Mouse (Mus musculus) layer of hippocampus, adult 18-20 months (tissue): ENCODE measurements around the gene Tbx15. TPM values are rescaled to one million over a fixed set of nuclear protein-coding genes. Genes with fewer than 3 reads are reported as not detected.

Experiments
- DNase-seq, 2 experiments: peaks; one replicate each; pipeline ENCODE4 v3.0.0; 2022; ENCODE audit warnings: low spot score in 2 of 2
- total RNA-seq, 2 experiments: library from RNA; stranded (reverse); gene quantifications; 2 replicates each; pipeline ENCODE4 v1.2.3; 2021

Tbx15 gene
- total RNA-seq, 2 experiments from 2014 or later = 0.48 to 0.54 TPM

DNA sequence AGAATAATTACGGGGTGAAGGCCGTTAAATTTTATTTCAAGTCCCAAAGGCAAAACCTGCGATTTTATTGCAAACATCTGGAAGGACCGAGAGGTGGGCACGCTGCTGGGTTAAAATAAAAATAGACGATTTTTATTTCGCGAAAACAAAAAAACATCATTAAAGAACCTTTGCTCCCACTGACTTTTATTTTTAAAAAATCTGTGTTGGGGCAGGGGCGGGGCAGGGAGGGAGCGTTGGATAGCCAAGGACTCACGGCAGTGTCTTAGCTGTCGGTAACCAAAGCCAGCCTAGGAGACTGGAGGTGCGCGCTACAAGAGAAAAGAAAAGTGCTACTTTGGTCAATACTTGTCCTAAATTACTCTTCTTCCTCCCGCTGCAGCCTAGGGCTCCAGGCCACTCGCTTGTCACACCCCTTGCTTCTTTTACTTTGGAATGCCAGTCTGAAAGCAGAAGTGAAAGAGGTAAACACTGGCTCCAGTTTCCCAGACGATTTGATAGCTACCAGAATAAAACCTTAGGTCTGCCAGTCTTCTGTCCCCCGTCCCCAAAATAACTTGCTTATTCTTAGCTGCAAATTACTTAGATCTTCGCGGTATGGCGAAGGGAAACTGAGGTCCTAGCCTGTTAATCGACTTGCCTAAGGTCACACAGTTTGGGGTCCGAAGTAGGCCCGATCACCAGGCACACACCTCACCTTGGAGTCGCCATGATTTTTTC lies 8.8 kb downstream of the Tbx15 start:
- no peak for DNase-seq

DNA sequence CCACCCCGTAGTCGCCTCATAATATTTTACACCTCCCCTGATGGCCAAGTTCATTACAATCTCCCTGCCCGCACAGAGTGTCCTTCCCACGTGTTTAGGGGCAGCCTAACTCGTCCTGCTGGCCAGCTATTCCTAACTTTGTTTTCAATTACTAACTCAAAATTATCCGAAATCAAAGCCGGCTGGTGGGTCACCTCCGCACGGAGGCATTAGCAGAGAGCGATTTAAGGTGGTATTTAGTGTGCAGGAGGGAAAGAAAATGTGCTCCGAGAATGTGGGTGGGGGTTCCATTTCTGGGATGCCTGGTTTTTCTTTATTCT lies 9.3 kb downstream of the Tbx15 start:
- no peak for DNase-seq

DNA sequence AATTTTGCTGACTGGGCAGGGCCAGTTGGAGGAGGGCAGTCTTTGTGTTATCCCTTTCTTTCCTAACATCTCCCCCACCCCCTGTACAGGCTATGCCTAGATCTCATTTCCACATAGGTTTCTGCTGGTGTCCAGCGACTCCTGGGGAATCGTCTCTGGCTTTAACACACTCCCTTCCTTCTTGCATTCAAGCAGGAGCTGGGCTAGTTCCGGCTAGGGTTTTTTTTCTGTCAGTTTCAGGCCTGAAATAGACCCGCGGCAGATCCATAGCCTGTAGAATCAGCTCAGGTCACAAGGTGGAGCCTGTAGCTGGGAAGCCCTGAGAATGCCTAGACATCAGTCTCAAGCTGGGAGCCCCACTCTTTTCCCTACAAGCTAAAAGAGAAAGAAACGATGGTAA lies 9.7 kb downstream of the Tbx15 start:
- DNase-seq = no peak

DNA sequence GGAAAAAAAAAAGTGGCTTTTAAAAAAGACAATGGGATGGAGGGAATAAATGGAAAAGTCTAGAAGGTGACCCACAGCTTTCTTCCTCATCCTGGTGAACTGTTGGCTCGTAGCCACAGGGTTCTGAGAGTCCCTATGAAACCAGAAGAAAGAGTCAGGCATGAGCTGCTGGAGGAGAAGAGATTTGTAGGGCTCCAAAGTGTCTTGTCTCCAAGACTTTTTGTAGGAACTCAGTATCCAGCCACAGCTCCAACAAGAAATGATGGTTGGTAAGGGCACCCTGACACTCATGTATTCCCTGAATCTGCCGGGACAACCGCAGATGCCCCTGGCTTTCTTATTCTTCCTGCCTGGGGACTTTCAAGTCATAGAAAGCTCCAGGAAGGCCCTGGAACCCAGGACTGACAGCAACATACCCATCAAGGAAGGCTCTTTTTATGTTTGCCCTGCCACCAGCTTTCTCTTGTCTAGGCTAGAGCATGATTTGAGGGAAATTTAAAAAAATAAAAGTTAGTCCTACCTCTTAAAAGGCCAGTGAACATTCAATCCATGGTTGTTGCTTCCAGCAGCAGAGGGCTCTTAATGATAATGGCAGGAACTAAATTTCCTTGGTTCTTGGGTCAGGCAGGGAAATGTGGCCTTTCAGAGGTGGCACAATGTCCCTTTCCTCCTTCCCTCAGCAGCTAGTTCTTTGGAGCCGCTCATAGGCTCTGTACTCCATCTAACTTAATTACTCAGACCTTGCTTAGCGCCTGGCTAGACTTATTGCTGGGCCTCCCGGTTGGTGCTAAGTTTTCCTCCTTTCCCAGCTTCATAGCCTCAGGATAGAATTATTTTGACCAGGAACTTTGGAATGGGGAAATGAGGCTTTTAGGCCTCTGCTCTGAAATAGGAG lies 11.3 kb downstream of the Tbx15 start:
- DNase-seq = no peak

DNA sequence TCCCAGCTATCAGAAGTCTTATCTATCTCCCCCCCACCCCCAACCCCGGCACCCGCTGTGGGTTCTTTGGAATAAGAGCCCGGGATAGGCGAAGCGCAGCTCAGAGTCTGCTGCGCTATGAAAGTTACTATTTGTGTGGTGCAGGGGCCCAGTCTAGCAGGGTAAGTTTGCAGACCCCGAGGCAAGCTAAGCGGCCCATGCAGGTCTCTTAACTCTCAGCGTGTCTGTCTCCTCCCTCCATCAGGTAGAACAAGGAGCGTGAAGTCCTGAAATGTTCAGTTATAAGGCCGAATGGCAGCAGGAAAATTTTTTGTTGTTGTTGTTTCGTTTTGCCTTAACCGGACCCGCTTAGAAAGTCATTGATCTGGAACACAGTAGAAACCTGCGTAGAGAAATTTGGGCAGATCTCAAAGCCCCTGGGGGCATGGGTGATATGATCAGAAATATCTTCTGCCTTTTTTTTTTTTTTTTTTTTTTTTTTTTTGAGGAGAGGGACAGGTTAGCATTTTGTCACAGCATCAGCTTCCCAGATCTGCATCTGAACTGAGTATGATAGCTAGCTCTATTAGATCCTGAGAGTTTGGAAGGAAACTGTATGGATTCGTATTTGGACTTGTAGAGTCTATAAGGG lies 12.4 kb downstream of the Tbx15 start:
- no peak for DNase-seq

DNA sequence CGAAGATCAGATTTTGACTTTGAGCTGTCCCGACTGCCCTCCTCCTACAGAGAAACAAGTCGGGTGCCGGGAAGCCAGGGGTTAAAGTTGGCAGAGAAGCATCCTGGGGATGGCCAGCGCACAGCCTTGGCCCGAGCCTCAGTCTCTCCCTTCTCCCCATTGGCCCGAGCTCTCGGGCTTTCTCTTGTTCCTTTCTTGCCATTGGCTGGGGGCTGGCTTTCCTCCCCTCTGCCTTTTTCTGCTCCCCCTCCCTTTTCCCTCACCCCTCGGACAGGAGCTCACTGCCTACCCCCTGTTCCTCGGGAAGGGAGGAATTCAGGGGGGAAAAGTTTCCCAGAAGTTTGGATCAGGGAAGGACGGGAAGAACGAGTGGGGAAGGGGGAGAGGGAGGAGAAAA lies 12.9 kb downstream of the Tbx15 start:
- no peak for DNase-seq

DNA sequence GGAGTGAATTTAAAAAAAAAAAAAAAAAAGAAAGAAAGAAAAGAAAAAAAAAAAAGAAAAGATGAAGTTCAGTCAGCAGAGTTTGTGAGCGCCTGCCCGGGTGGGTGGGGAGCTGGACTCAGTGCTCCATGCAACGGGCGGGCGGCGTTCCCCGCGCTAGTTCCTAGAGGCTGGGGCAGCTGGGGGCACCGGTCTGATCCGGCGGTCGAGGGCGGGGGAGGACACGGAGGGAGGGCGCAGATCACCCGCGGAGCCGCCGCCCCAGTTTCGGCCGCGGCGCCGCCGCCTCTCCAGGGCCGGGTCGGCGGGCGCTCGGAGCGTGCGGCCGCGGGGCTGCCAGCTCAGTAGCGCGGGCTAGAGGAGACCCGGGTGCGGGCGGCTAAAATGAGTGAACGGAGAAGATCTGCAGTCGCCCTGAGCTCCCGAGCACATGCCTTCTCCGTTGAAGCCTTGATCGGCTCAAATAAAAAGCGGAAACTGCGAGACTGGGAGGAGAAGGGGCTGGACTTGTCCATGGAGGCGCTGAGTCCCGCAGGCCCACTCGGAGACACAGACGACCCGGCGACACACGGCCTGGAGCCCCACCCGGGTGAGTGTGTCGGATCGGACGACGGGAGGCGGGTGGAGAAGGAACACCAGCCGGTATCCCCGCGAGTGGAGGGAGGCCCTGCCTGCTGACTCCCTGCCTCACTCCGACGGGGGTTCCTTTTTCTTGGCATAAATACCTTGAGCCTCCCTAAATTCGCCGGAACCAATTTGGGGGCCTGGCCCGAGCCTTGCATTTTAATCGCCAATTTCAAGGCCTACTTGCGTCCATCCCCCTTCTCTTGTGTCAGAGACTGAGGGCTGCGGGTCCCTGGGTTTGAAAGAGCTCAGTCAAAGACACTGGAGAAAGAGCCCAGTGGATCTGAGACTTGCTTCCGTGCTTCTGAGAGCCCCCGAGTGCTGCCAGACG lies 13.6 kb downstream of the Tbx15 start:
- no peak for DNase-seq

DNA sequence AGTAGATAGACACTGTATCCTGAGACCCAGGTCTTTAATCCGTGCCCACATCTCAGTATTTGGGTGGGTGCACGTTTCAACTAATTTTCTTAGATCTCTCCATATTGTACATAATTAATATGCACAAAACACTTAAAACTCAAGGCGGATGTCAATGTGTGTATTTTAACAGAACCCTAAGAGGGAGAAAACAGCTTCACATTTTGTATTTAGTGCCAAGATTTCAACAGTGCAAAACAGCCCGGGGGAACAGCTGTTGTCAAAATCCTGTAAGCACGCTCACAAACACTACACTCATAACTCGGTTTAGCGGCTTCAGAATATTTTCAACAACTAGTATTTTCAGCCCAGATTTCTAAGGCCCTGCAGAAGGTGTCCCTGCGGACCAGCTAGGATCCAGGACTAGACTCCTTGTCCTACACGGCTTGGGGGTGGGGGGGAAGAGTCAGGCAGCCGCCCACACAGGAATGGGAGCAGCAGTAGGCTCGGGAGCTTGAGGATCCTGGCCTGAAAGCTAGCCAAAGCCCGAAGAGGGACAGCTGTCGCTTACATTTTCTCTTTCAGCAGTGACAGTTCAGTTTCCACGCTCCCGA lies 14.5 kb downstream of the Tbx15 start:
- no peak for DNase-seq

DNA sequence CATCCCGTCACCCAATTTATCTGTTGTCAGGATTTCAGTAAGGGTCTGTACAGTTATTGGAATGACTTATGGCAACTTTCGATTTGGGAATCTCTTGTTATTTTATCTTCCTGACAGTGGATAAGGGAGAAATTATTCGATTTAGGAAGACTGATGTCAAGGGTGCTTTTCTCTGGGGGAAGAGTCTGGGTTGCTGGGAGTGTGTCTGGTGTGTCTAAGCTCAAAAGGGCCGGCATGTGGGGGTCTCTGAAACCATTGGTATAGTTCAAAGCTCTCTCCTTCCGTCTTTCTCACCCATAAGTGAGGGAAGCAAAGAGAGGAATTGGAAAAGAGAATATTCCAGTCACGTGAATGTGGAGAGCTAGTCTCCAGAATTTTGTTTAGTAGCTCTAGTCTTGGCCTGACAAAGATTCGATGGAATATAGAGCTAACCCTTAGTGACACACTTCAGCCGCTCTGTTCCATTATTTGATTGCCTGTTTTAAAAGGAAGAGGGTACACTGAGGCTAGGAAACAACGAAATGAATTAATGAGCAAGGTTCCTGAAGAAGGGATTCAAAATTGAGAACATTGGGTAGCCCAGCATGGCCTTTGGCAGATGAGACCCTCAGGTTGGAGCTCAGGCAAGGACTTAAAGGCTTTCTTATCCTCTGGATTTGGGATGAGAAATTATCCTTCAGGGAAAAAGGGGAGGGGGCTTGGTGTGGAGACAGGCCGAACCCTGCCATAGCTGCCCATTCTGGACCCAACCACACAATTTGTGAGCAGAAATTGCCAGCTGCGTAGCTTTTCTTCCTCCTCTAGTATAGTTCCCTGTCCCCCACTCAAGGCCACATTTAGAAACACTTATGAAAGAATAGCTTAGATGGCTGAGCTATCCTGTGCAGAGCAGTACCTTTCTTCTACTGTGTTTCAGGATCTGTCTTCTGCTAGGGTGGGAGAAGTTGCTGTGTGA lies 15.5 kb downstream of the Tbx15 start:
- no peak for DNase-seq

DNA sequence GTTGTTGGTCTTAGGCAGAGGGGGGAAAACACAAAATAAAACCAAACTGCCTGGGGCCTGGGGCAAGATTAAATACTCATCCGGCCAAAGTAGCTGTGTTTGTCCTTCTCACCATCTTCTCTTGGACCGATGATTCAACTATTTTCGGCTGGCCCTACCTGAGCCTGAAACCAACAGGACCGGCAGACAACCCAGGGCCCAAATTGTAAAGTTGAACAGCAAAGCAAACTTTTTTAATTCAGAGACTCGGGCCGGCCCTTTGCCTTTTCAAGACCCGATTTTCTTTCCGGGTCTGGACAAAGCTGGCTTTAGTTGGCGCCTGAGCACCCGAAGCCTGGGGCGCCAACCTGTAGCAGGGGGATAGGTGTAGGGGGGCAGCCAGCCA lies 16.2 kb downstream of the Tbx15 start:
- no peak for DNase-seq

DNA sequence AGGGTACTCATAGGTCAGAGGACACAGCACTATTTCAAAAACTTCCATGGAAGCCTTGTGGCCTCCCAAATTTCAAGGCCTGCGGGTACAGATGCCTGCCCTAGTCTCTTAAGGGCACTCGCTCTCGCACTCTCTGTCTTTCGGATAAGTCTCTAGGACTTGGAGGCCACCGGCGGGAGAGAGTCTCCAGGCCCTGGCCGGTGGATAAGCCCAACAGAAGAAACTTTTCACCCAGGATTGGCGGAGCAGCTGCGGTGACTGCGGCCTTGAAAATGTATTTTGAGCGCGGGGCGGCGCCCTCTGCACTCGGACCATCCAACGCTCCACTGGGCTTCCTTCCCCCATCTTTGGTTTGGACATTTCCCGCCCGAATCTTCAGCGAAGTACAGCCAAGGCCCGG lies 16.6 kb downstream of the Tbx15 start:
- no peak for DNase-seq

DNA sequence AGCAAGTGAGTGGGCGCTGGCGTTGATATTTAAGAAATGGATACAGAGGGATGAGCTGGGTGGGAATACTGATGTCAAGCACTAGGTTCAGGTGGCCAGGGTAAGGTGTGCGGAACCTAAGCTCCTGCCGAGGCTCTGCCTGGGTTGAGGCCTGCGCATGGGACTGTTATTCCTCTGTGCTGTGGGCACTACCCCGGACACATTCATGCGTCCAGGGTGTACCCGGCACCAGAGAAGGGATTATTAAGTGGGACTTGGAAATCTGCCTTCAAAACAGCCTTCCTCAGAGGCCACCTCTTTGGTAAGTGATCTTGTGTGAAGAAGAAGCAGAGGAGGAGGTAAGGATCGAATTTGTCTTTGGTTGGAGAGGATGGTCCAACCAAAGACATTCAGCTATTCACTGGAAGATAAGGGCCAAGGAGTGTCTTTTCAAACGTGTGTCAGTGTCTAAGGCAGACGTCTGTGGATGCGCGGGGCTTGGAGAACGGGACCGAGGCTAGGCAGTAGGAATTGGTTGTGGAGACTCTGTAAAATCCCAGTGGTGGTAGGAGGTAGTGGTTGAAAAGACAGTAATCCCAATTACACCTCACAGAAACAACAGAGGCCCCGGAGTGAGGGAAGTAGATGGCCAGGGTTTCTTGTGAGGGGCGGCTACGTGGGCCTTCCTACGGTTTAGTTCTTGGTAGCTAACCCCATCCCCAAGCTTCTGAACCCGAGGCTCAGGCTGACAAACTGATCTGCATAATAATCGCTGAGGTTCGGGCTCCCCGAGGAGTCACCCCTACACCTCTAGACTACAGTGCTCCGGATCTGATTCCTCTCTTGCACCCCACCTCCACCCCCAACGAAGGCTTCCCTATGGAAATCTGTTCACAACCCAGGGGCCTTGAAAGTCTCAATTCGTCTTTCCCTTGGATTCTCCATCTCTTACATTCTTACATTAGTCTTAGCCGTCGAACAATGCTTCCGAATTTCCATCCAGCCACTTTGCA lies 17.7 kb downstream of the Tbx15 start:
- no peak for DNase-seq

DNA sequence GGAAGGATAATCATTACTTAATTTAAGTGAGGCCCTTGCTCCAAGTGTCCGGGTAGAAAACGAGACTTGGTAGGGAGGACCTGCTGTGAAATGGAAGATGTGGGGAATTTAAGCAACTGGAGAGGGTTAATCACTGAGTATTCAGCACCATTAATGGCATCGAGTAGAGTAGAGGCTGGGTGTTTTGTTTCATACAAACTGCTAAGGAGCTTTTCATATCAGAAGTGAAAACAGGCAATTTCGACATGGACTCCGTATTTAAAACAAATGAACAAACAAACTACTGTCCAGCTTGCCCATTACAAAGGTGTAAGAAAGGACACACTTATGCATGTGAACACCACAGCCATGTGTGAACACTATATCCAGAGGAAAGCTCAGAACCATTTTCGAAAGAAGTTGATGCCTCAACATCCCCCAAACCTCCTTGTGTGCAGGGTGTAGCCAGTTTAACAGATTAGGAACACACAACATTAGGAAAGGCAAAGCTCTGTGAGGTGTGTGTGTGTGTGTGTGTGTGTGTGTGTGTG lies 19.6 kb downstream of the Tbx15 start:
- no peak for DNase-seq

DNA sequence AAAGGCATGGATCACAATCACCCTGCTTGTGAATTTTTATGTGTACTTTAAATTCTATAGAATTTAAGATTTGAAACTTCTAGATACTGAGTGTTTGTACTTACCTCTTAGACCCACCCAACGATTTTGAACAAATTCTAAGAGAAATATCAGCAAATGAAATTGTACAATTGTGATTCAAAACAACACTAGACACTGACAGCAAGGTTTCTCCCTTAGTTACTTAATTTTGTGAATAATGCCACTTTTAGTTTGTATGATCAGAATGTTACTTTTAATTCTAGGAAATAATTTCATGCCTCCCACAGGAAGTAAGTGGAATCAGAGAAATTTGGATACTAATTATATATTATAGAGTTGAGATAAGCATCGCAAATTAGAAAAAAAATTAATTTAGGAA lies 20.2 kb downstream of the Tbx15 start:
- DNase-seq = no peak

DNA sequence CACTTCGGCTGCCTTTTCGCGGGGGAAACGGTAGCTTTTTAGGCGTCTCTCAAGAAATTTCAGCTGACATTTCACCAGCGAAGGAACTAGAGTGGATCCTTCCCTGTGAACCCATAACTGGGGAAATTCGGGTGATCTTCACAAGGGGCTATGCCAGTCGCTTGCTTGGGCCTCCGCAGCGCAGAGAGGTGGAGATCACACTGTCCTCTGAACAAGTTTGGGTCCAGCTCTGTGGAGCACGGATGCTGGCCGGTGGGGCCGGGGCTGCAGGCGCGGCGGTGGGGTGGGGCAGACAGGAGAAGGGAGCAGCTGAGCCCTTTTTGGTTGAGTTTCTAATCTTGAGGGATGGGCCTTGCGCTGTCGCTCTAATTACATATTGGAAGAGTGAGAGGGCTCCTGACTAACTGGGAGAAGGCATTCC lies 21.2 kb downstream of the Tbx15 start:
- no peak for DNase-seq

DNA sequence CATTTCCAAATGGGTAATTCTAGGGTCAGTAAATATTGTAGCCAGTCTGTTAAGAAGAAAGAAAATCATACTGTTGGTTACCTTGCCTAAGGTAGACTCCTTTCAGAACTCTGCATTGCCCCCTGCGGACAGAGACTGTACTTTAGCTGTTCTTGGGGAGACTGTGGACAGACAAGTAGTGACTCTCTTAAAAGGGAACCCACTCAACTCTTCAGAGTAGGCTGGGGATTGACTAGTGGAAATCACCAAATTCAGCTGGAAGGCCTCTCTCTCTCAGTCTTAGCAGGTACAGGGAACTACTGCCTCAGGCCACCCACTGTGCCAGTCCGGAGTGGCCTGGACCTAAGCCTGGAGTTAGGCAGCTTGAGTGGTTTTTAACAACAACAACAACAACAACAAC lies 21.8 kb downstream of the Tbx15 start:
- DNase-seq = no peak

DNA sequence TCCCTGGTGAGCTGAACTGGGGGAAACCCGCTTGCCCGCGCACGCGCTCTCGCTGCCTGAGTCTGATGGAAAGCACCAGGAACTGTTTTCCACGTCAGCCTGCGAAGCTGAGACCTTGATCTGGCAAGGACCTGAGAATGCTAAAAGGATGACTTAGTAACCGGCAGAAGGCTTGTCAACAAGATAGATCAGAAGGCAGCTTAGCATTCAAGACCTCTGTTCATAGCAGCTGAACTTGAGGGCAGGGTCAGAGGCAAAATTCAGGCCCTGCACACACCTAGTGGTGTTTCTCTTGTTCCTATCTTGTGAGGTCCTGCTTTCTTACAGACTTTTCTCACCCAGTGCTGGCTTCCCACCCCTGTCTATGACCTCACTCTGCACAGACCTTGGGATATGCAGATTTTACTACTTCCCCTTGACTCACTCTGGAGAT lies 23.3 kb downstream of the Tbx15 start:
- no peak for DNase-seq

DNA sequence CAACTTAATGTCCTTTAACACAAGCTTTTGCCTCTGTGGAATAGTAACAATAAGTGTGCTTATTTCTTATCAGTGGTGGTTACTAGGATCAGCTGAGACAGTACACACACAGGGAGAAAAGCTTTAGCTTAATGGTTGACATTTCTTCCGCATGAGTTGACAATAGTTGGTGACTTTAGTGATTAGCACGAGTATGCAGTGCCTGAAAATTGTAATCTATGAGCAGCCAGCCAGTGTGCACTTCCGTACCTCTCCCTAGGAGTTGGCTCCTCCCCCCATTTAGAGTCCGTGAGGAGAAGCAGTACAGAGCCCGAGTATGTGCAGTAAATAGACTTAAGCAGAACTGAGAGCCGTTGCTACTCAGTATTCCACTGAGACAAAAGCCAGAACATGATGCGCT lies 24.5 kb downstream of the Tbx15 start:
- no peak for DNase-seq
